Mouse (Mus musculus) liver, adult 2 months (tissue): Measurements from ENCODE around the gene D16Ertd472e.

Experiments
- CTCF ChIP-seq: fragments of 200-500 bp; IDR thresholded peaks from 2 replicates; pipeline ENCODE4 v1.5.1; 2011; ENCODE audit warnings: low read depth, low read length, control low read depth
- POLR2A ChIP-seq: fragments of 200-500 bp; IDR thresholded peaks from 2 replicates; pipeline ENCODE4 v1.6.1; 2011; ENCODE audit warnings: low read length, control low read depth; ENCODE audit not compliant: insufficient read depth; ENCODE audit errors: extremely low read depth

GRCm38 (mm10) chr16:78511526-78511925, 65.0 kb downstream of the D16Ertd472e start:
- TF ChIP-seq POLR2A (no peak), CTCF (no peak)
